Mouse (Mus musculus): ENCODE data around the gene Ntrk2.

Ntrk2 gene

GRCm38 (mm10) chr13:58968168-58968567, 161.8 kb downstream of the Ntrk2 start:
- CTCF ChIA-PET, result no interaction called here

GRCm38 (mm10) chr13:58971449-58971903, 165.1 kb downstream of the Ntrk2 start:
- CTCF ChIA-PET, result no interaction called here

GRCm38 (mm10) chr13:58972511-58972910, 166.1 kb downstream of the Ntrk2 start:
- CTCF ChIA-PET, result no interaction called here

- CTCF ChIA-PET, result no interaction called here
Observed at GRCm38 (mm10) chr13:58996447-58996846, 190.1 kb downstream of the Ntrk2 start.

- CTCF ChIA-PET, result no interaction called here
Observed at GRCm38 (mm10) chr13:58997763-58998162, 191.4 kb downstream of the Ntrk2 start.

- CTCF ChIA-PET, result no interaction called here
Observed at GRCm38 (mm10) chr13:58999373-59000053, 193.1 kb downstream of the Ntrk2 start.

- CTCF ChIA-PET, result no interaction called here
Observed at GRCm38 (mm10) chr13:59002943-59003806, 196.8 kb downstream of the Ntrk2 start.

- CTCF ChIA-PET, result no interaction called here
Observed at GRCm38 (mm10) chr13:59003807-59004173, 197.4 kb downstream of the Ntrk2 start.

- CTCF ChIA-PET, result no interaction called here
Observed at GRCm38 (mm10) chr13:59004579-59004978, 198.2 kb downstream of the Ntrk2 start.

- CTCF ChIA-PET, result no interaction called here
Observed at GRCm38 (mm10) chr13:59009855-59010254, 203.5 kb downstream of the Ntrk2 start.

GRCm38 (mm10) chr13:59010893-59011529, 204.6 kb downstream of the Ntrk2 start:
- CTCF ChIA-PET, result no interaction called here

GRCm38 (mm10) chr13:59011530-59011903, 205.1 kb downstream of the Ntrk2 start:
- CTCF ChIA-PET, result no interaction called here

GRCm38 (mm10) chr13:59015360-59015759, 209.0 kb downstream of the Ntrk2 start:
- CTCF ChIA-PET, result no interaction called here

- CTCF ChIA-PET, result no interaction called here
Observed at GRCm38 (mm10) chr13:59017121-59017520, 210.8 kb downstream of the Ntrk2 start.

GRCm38 (mm10) chr13:59022251-59023042, 216.1 kb downstream of the Ntrk2 start:
- CTCF ChIA-PET, result no interaction called here

GRCm38 (mm10) chr13:59025653-59026052, 219.3 kb downstream of the Ntrk2 start:
- CTCF ChIA-PET, result no interaction called here

- CTCF ChIA-PET, result no interaction called here
Observed at GRCm38 (mm10) chr13:59027436-59027835, 221.1 kb downstream of the Ntrk2 start.

- CTCF ChIA-PET, result no interaction called here
Observed at GRCm38 (mm10) chr13:59028546-59028945, 222.2 kb downstream of the Ntrk2 start.

GRCm38 (mm10) chr13:59030574-59030973, 224.2 kb downstream of the Ntrk2 start:
- CTCF ChIA-PET, result no interaction called here

GRCm38 (mm10) chr13:59040156-59040915, 234.0 kb downstream of the Ntrk2 start:
- CTCF ChIA-PET, result no interaction called here

- CTCF ChIA-PET, result no interaction called here
Observed at GRCm38 (mm10) chr13:59041013-59041764, 234.8 kb downstream of the Ntrk2 start.

Data from spleen, embryonic (tissue).